Mouse (Mus musculus) cerebellum, adult 9-10 months (tissue): ENCODE data around the gene Gm47791.

Experiments
- DNase-seq: peaks from one replicate; pipeline ENCODE4 v3.0.0; 2022

The Gm47791 gene

DNA sequence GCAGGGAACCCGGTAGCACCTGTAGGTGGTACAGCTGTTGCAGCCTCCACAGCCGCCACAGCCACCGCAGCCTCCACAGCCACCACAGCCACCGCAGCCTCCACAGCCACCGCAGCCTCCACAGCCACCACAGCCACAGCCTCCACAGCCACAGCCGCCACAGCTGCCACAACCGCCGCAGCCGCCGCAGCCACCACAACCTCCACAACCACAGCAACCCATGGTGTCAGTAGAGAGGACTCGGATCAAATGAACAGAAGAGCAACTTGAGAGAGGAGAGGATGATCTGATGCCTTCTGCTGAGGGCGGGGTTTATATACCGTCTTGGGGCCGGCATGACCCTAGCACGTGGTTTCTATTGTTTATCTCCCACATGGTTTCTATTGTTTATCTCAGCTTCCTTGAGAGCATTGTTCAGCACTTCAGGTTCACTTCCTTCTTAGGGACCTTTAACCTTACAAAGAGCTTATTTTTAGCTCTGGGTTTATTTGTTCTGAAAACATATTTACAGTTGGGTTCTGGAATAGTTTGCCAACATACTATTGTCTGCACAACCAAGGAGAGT, at the start of gene Gm47791:
Gm47791 (minus strand) TSS at position 222 of the 565 bp plus-strand sequence.
- no peak for DNase-seq

DNA sequence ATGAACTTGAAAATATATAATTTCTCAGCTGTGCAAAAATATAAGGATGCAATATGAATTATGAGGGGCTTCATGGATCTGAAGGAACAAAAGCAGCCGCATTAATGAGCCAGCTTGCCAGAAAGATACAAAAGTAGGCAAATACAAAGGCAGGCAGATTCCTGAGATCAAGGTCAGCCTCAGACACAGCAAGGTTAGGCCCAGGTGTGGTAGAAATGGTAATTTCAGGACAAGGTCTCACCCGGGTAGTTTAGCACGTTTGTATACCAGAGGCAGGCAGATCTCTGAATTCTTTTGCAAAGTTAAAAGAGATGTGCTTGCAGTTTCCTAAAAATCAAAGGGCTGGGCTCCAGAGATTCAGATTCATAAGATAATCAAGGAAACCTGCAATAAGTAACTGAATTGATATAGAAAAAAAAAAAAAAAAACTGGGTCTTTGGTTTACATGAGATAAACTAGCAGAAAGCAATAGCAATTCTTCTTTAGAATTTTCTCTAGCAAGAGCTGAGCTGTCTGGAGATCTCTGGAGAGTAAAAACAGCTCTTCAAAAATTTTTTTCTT, 49.7 kb upstream of the Gm47791 start:
- no peak for DNase-seq

DNA sequence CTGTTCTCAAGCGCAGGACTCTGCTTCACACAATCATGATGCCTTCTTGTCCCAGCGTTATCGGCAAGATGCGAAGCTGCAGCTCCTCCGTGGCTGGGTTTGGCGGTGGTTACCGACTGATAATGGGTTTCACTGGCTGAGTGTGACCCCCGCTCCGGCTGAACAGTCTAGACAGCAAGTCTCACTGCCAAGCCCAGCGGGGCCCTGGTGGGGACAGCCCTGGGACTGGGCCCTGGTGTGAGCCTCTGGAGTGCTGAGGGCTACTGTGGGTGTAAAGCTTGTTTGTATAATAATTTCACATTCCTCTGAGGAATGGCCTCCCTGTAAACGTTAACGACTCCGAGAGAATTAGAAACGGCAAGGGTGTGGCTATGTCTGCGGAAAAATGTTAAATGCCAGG, 49.1 kb upstream of the Gm47791 start:
- DNase-seq, result no peak

DNA sequence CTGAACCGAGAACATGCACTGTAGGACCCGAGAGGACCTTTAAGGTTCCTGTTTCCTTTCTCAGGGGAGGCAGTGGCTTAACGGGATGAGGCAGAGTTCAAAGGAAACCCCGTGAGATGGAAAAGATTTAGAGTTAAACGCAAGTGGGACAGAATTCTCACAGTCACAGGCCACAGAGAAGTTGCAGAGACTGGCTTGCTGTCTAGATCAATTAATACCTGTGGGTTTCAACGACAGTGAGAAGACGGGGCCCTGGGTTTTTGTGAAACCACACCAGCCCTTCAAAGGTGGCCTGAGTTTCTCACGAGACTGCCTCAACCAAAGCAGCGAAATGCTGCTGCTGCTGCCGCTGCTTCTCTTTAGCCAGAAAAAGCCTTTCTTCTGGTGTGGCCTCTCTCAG, 48.3 kb upstream of the Gm47791 start:
- DNase-seq, result no peak

- DNase-seq, result no peak
Measured at GRCm38 (mm10) chr1:82815941-82816716, 45.1 kb upstream of the Gm47791 start.

DNA sequence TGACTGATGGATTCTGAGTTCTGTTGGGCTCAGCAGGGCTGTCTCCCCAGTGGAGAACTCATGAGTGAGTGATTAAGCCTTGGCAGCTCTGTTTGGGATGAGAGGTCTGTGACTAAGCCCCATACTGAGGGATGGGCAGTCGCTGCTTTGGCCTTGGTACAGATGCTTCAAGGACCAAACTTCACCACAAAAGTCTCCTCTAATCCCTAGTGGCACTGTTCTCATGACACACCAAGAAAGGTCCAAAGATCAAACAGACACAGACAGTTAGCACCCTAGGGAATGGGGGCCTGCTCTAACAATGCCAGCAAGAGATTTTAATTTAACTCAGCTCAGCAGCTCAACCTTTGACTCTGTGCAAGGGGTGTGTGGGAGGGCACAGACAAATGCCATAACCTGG, 40.7 kb upstream of the Gm47791 start:
- no peak for DNase-seq

DNA sequence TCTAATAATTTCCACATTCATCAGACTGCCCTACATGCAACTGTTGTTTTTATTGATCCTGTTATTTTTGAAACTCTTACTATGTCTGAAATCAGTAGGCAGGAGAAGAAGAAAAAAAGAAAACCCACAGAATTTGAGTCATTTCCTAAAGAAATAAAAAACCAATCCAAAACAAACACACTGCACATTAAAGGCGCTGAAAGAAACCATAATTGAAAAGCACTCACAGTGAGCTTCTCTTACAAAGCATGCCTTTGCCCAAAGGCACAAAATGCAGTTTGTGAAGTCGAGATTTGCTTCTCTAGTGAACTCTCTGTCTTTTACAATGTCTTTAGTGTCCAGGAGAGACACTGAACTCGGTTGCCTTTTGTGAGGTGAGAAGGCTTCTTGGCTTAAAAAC, 37.5 kb upstream of the Gm47791 start:
- DNase-seq, result no peak

GRCm38 (mm10) chr1:82807206-82807605, 36.2 kb upstream of the Gm47791 start:
- no peak for DNase-seq

DNA sequence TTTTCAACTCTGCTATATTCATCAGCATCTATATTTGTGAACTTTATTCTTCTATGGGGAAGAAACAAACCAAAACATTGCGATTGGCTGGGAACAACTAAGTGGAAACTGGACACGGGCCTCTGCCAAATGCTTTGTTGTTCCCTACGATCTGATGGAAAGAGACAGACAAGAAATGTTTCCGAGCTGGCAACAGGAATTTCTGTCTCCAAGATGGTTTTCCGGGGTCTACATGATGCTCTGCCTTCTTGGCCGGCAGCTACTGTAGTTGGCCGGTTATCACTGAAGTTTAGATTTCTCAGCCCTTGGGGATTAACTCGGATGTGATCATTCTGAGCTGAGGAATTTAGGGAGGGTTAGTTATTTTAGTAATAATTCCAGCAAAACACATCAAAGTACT, 35.3 kb upstream of the Gm47791 start:
- no peak for DNase-seq

GRCm38 (mm10) chr1:82804059-82804458, 33.0 kb upstream of the Gm47791 start:
- DNase-seq, result no peak

DNA sequence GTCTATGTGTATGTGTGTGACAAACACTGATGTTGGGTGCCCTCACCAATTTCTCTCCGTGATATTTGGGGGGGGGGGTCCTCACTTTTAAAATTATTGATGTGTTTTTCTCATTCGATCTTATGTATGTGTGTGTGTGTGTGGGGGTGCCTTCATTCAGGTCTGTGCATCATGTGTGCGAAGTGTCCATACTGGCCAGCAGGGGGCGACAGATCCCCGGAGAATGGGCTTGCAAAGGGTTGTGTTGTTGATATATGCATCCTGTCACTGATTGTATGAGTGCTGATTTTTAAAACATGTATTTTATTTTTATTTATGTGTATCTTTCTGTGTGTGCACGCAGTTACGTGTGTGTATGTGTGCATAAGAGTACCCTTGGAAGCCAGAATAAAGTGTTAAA, 32.6 kb upstream of the Gm47791 start:
- DNase-seq, result no peak

DNA sequence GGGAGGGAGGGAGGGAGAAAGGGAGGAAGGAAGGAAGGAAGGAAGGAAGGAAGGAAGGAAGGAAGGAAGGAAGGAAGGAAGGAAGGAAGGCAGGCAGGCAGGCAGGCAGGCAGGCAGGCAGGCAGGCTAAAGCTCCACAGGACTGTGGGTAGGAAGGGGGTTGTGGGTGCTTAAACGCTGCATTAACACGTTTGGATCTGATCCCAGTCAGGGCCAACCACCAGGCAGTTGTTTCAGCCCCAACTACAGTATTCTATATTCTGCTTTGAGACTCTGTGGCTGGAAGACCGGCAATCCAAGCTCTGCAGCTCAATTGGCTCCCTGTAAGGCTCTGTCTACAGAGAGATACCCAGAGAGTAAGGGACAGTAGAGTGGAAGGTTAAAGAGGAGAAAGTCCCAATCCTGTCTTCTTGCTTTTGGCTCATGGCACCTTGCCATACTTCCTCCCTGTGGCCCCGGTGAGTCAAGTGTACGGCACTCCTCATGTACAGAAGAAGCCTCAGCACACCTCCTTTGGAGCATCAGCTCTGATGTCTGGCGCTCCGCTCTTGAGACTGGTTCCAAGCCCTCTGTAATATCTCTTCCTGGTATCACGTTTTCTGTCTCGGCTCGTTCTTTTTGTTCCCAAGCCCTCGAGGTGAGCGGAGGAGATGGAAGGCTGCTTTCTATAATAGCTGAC, 30.2 kb upstream of the Gm47791 start:
- no peak for DNase-seq

GRCm38 (mm10) chr1:82798922-82799321, 27.9 kb upstream of the Gm47791 start:
- no peak for DNase-seq

DNA sequence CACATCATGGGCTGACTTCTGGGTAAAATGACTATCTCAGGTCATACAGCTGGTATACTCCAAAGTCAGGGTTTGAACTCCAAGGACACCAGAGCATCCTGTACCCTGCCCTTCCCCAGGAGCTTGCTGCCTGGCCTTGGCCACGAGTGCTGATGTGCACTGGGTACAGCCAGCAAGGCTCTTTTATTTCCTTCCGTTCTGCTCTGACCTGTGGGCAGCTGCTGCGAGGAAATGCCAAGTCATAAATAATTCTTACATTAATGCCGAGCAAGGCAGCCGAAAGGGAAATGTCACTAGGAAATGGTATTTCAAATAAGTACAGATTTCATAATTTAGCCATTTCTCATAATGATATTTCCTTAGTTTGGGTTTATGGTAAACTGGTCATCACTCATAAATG, 27.3 kb upstream of the Gm47791 start:
- DNase-seq, result no peak

GRCm38 (mm10) chr1:82797088-82797487, 26.0 kb upstream of the Gm47791 start:
- DNase-seq, result no peak

DNA sequence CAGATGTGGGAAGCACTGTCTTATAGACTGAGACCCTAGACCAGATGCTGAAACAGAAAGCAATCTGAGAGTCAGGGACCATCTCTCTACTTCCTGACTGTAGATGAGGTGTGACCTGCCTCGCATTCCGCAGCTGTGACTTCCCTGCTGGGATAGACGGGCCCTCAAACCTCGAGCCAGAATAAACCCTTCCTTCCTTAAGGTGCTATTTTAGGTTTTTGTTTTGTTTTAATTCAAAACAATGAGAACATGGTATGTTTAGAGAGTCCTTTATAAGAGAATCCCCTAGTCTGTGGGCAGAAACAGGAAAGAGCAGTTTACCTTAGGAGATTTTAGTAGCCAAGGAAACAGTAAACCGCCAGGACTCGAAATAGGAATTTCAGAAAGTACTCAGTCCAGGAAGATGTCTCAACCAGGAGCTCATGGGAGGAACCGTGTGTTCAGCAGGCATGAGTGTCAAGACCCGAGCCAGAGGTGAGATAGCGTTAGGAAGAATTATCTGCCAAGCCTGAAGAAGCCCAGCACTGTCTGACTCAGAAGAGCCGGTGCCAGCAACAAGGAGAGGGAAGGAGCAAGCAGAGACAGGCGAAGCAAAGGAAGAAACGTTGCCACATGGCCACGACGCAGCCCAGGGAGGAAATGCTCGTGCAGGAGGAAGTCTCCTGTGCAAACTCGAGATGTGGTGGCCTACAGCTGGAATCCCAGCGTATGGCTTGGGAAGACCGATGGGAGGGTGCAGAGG, 24.8 kb upstream of the Gm47791 start:
- DNase-seq, result no peak

- no peak for DNase-seq
Measured at GRCm38 (mm10) chr1:82795211-82795610, 24.2 kb upstream of the Gm47791 start.

DNA sequence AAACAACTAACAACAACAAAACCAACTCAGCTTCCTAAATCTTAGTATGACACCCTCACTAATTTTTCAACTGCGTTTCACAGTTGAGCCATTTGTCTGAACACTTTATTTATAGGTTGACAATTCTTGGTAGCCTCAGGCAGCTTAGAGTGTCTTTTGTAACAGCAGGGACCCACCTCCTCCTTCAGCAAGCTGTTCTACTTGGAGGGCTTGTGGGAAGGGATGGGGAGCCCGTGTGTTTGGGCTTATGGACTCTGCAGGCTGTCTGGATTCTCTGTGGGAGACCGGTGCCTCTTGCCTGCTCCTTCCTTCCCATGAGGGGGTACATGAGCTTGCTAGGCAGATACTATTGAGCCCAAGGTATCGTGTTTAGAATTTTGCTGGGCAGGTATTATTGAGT, 22.9 kb upstream of the Gm47791 start:
- peak; percentile 12 for DNase-seq

GRCm38 (mm10) chr1:82793110-82793509, 22.1 kb upstream of the Gm47791 start:
- no peak for DNase-seq

DNA sequence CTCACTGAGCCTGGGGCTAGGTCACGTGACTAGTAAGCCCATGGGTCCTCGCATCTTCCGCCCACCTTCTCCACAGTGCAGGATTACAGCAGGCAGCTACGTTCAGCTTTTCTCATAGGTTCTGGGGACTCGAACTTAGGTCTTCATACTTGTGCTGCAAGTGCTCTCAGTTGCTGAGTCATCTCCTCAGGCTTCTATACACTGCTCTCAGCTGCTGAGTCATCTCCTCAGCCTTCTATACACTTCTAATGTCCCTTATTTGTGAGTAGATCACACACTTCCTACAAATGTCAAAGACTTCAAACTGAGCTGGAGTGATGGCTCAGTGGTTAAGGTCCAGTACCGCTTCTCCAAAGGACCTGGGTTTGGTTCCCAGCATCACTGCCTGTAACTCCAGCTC, 21.2 kb upstream of the Gm47791 start:
- DNase-seq, result no peak

DNA sequence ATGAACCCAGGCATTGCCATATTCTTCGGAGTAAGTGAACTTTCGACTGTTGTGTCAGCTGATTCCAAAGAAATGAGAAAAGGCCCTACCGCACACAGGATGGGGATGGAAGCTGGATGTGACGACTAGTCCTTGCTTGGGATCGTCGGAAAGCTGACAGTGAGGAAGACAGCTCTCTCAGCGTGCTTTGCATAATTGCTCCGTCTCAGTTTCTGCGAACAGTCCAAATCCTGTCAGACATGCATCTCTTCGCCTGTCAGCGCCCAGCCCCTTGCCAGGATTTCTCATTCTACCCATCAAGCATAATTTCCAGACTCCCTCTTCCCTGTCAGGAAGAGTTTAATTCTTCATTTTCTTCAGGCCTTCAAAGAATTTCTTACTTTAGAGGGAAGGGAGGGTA, 20.1 kb upstream of the Gm47791 start:
- DNase-seq, result no peak

GRCm38 (mm10) chr1:82788070-82788469, 17.0 kb upstream of the Gm47791 start:
- peak; percentile 26 for DNase-seq

DNA sequence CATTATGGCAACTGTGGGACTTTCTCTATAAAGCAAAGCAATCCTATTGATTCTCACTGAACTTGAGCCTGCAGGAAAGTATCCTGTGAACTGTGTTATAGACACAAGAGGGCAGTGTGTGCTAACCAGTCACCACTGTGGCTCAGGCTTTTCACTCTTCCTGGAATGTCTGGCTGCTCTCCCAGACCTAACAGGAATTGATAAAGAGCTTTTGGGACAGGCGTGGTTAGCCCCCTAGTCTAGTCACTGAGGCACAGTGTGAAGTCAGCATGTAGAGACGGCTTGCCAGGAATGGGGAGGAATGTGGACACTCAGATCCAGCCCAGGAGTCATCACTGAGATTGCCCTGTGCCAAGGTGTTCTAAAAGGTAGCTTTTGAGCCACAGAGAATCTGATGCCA, 16.4 kb upstream of the Gm47791 start:
- peak; percentile 51 for DNase-seq
